Mouse (Mus musculus): Measurements from ENCODE around the gene Gm4303.
"Not testable (repeated sequence)": the region's sequence is repeated elsewhere in the genome, so short reads cannot be mapped to it uniquely, and the experiment has no call there.

The Gm4303 gene

GRCm38 (mm10) chr10:100345672-100346071 lies at the start of gene Gm4303:
Gene Gm4303 (plus strand): TSS chr10:100345972.
- DNase-seq (ENCODE audit: low read depth, low spot score): not testable (repeated sequence)

DNA sequence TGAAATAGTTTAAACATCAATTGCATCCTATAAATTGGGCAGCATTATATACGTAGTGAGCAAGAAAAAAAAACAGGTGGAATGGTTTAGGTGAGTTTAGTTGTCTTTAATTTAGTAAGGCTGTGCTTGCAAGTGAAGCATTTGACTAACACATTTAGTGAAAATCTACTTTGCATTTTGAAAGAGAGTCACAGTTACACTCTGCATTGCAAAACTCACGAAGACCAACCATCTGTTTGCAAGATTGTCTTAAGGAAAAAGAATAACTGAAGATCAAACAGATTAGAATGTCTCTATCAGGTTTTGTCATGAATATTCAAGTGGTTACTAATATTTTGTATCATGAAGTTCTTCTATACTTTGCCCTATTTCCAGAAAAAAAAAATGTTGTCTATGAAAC lies 49.7 kb upstream of the Gm4303 start:
- DNase-seq (ENCODE audit: low read depth, low spot score): no peak

DNA sequence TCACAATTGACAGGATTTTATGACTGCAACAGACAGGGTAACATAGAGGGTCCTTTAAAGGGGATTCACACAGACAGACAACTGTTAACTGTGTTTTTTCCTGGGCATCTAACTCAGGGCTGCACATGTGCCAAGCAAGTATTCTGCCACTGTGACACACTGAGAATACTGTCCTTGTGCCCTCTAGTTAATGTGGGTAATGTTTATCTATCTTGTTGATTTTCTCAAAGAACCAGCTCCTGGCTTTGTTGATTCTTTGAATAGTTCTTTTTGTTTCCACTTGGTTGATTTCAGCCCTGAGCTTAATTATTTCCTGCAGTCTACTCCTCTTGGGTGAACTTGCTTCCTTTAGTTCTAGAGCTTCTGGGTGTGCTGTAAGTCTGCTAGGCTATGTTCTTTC lies 45.7 kb upstream of the Gm4303 start:
- DNase-seq (ENCODE audit: low read depth, low spot score): not testable (repeated sequence)

DNA sequence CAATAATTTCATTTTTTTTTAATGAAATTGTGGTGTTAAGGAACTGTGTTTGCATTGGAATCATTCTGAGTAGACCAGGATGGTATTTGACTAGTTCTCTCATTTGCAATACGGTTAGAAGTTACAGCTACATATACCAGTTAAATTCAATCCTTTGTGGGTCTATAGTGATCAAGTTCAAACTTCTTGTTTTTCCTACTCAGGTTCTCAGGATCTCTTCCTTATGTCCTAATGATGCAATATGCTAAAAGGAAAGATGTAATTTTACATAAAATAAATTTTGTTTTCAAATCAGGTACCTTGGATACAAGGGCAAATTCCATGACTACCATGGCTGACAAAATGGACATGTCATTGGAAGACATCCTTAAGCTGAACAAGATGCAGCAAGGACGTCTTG lies 10.4 kb upstream of the Gm4303 start, which contains the start of gene Gm4301:
TSS of gene Gm4301 (plus strand) at position 301 of the 400 bp plus-strand sequence.
- DNase-seq (ENCODE audit: low read depth, low spot score): not testable (repeated sequence)

DNA sequence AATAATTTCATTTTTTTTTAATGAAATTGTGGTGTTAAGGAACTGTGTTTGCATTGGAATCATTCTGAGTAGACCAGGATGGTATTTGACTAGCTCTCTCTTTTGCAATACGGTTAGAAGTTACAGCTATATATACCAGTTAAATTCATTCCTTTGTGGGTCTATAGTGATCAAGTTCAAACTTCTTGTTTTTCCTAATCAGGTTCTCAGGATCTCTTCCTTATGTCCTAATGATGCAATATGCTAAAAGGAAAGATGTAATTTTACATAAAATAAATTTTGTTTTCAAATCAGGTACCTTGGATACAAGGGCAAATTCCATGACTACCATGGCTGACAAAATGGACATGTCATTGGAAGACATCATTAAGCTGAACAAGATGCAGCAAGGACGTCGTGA lies 5.2 kb upstream of the Gm4303 start, which contains the start of gene Gm4302:
TSS of gene Gm4302 (plus strand) at position 301 of the 400 bp plus-strand sequence.
- not testable (repeated sequence) for DNase-seq (ENCODE audit: low read depth, low spot score)

- not testable (repeated sequence) for DNase-seq (ENCODE audit: low read depth, low spot score)
Measured at GRCm38 (mm10) chr10:100350793-100351192, 5.0 kb downstream of the Gm4303 start, which contains the start of gene Gm4305. Gene Gm4305 (plus strand): TSS chr10:100351093.

- not testable (repeated sequence) for DNase-seq (ENCODE audit: low read depth, low spot score)
Measured at GRCm38 (mm10) chr10:100356841-100357240, 11.1 kb downstream of the Gm4303 start.

GRCm38 (mm10) chr10:100361038-100361437 lies 15.3 kb downstream of the Gm4303 start, which contains the start of gene Gm4307:
Gene Gm4307 (plus strand): TSS chr10:100361338.
- DNase-seq (ENCODE audit: low read depth, low spot score): not testable (repeated sequence)

DNA sequence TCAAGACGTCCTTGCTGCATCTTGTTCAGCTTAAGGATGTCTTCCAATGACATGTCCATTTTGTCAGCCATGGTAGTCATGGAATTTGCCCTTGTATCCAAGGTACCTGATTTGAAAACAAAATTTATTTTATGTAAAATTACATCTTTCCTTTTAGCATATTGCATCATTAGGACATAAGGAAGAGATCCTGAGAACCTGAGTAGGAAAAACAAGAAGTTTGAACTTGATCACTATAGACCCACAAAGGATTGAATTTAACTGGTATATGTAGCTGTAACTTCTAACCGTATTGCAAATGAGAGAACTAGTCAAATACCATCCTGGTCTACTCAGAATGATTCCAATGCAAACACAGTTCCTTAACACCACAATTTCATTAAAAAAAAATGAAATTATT lies 36.7 kb downstream of the Gm4303 start, which contains the start of gene Gm4312:
TSS of gene Gm4312 (minus strand) at position 101 of the 400 bp plus-strand sequence.
- DNase-seq (ENCODE audit: low read depth, low spot score): not testable (repeated sequence)
